In the genomic region with DNA sequence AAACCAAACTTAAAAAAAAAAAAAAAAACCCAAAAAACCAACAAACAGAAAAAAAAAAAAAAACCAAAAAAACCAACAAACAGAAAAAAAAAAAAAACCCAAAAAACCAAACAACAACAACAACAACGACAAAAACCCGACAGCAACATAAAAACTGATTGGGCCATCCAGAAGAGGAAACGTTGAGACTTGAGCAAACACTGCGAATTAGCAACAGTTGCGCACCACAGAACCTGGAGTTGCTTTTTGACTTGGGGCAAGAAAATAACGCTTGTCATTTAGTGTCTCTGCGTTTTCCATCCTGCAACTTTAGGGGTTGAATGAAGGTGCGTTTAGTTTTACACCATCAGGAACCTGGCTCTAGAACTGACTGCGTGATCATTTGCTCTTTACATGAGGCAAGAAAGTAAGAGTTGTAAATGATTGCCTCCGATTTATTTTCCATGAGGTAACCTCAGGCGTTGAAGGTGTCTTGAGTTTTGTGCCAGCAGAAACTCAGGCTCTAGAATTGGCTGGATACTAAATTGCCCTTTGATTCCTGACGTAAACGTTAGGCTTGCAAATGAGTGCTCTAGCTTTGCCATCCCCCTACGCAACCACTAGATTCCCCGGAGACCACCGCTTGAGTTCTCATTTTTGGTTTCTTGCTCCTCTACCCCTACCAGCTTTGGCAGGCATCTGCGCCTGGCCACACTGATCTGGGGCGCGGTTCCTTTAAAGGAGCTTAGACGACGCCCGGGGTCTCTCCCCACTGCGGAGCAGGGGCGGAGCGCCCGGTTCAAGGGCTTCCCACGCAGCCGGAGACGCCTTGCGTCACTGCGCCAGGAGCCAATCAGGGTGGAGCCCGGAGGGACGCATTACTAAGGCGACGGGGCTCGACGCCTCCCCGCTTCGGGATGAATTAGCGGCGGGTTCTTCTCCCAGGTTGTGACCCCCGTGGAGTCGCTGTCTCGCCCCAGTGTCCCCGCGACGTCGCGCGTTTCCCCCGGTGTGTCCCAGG, we compare ENCODE assay signal across 7 mouse cellular contexts. TPM values are rescaled to one million over a fixed set of nuclear protein-coding genes. Genes with fewer than 3 reads are reported as not detected.
DNase-seq lines count a peak whose midpoint lies in the region; ATAC-seq and TF ChIP-seq lines count a peak whose summit lies in the region.

TSS of gene Lclat1 (plus strand) at position 828 of the 1,000 bp plus-strand sequence.

- H3K4me2 ChIP-seq in embryonic facial prominence, embryonic 12.5 days (replicated peaks): peak within 1 kb of the TSS; percentile 93
- H3K4me2 ChIP-seq in limb, embryonic 12.5 days: peak within 1 kb of the TSS; percentile 89
- H3K4me2 ChIP-seq in midbrain, embryonic 15.5 days: peak within 1 kb of the TSS; percentile 79

- peak; percentile 96 for DNase-seq in adrenal gland, postnatal 25 days
- peak; percentile 97 to 98 for DNase-seq in heart, adult 18-20 months
- DNase-seq in kidney, adult 2 months: peak; percentile 97
- peak; percentile 90 to 96 for DNase-seq in spleen, adult 2 months (ENCODE audit: low read depth in 1 of 2, low spot score in 2 of 2)

- no peaks in the 10 kb centered on the region for H3K27me3 ChIP-seq in embryonic facial prominence, embryonic 12.5 days
- H3K27me3 ChIP-seq in kidney, adult 2 months (replicated peaks; ENCODE audit: control insufficient read depth, insufficient read depth, low read length): no peaks in the 10 kb centered on the region
- no peaks in the 10 kb centered on the region for H3K27me3 ChIP-seq in limb, embryonic 12.5 days
- H3K27me3 ChIP-seq in midbrain, embryonic 15.5 days (replicated peaks): no peaks in the 10 kb centered on the region
- H3K27me3 ChIP-seq in spleen, adult 2 months (ENCODE audit: control insufficient read depth, insufficient read depth, low read length): no peaks in the 10 kb centered on the region

- peaks cover 7% of the 10 kb centered on the region; the same call in 1 of the 2 replicates for H3K4me1 ChIP-seq in embryonic facial prominence, embryonic 12.5 days
- H3K4me1 ChIP-seq in kidney, adult 2 months (ENCODE audit: control insufficient read depth, insufficient read depth, low read length): peaks cover 6% of the 10 kb centered on the region; the same call in 1 of the 2 replicates
- peaks cover 12% of the 10 kb centered on the region; the same call in 1 of the 2 replicates for H3K4me1 ChIP-seq in limb, embryonic 12.5 days (replicated peaks)
- peaks cover 14% of the 10 kb centered on the region for H3K4me1 ChIP-seq in midbrain, embryonic 15.5 days
- no peaks in the 10 kb centered on the region for H3K4me1 ChIP-seq in spleen, adult 2 months (ENCODE audit: control insufficient read depth, insufficient read depth, insufficient read length)

- WGBS in embryonic facial prominence, embryonic 12.5 days: 5% methylated on average over 51 of the region's 51 CpGs
- WGBS in kidney, adult 2 months: 2% methylated on average over 51 of the region's 51 CpGs
- WGBS in limb, embryonic 12.5 days: 4% methylated on average over 51 of the region's 51 CpGs
- 6% methylated on average over 51 of the region's 51 CpGs for WGBS in midbrain, embryonic 15.5 days
- WGBS in spleen, adult 2 months: 3% methylated on average over 51 of the region's 51 CpGs

- no peak for TF ChIP-seq POLR2A in kidney, adult 2 months (IDR thresholded peaks at IDR 0.05; ENCODE audit: low read depth, low read length)
- TF ChIP-seq POLR2A in spleen, adult 2 months (IDR thresholded peaks at IDR 0.05; ENCODE audit: low read depth, low read length): peak; percentile 24

- TF ChIP-seq CTCF in kidney, adult 2 months (conservative IDR thresholded peaks at IDR 0.05; ENCODE audit: insufficient read depth, insufficient read length, low read depth, low read length): no peak
- no peak for TF ChIP-seq CTCF in spleen, adult 2 months (IDR thresholded peaks at IDR 0.05; ENCODE audit: extremely low read depth, insufficient read depth, insufficient read length, insufficient replicate concordance)

- no peaks in the 10 kb centered on the region for H3K9me3 ChIP-seq in embryonic facial prominence, embryonic 12.5 days
- H3K9me3 ChIP-seq in limb, embryonic 12.5 days: no peaks in the 10 kb centered on the region
- H3K9me3 ChIP-seq in midbrain, embryonic 15.5 days: no peaks in the 10 kb centered on the region

- peak within 1 kb of the TSS; percentile 51; the same call in 1 of the 2 replicates for H3K27ac ChIP-seq in embryonic facial prominence, embryonic 12.5 days
- peak within 1 kb of the TSS; percentile 97 for H3K27ac ChIP-seq in kidney, adult 2 months (ENCODE audit: insufficient read depth, low read depth, low read length)
- H3K27ac ChIP-seq in limb, embryonic 12.5 days: peak within 1 kb of the TSS; percentile 64
- peak within 1 kb of the TSS; percentile 72 for H3K27ac ChIP-seq in midbrain, embryonic 15.5 days
- peak within 1 kb of the TSS; percentile 86 for H3K27ac ChIP-seq in spleen, adult 2 months (ENCODE audit: insufficient read depth, low read length)

- peak within 1 kb of the TSS; percentile 89 for H3K4me3 ChIP-seq in embryonic facial prominence, embryonic 12.5 days
- peak within 1 kb of the TSS; percentile 96 for H3K4me3 ChIP-seq in kidney, adult 2 months (ENCODE audit: insufficient read depth, low read depth, low read length)
- peak within 1 kb of the TSS; percentile 85 for H3K4me3 ChIP-seq in limb, embryonic 12.5 days (replicated peaks)
- peak within 1 kb of the TSS; percentile 67 for H3K4me3 ChIP-seq in midbrain, embryonic 15.5 days
- peak within 1 kb of the TSS; percentile 83 for H3K4me3 ChIP-seq in spleen, adult 2 months (ENCODE audit: extremely low read depth, insufficient read depth, insufficient read length)

- ATAC-seq in embryonic facial prominence, embryonic 12.5 days (ENCODE audit: insufficient number of reproducible peaks, insufficient read depth, low FRiP score, low TSS enrichment): peak; percentile 99
- ATAC-seq in limb, embryonic 12.5 days (ENCODE audit: insufficient number of reproducible peaks, insufficient read depth, low FRiP score, low TSS enrichment, low read depth): peak; percentile 99
- ATAC-seq in midbrain, embryonic 15.5 days (replicated peaks): peak; percentile 100

- no peaks in the 10 kb centered on the region for H3K36me3 ChIP-seq in embryonic facial prominence, embryonic 12.5 days
- no peaks in the 10 kb centered on the region for H3K36me3 ChIP-seq in kidney, adult 2 months (ENCODE audit: control insufficient read depth, insufficient read depth, low read length)
- no peaks in the 10 kb centered on the region for H3K36me3 ChIP-seq in limb, embryonic 12.5 days
- H3K36me3 ChIP-seq in midbrain, embryonic 15.5 days (replicated peaks): no peaks in the 10 kb centered on the region
- H3K36me3 ChIP-seq in spleen, adult 2 months (ENCODE audit: control insufficient read depth, insufficient read depth, low read length): no peaks in the 10 kb centered on the region

- H3K9ac ChIP-seq in embryonic facial prominence, embryonic 12.5 days: peak within 1 kb of the TSS; percentile 82
- H3K9ac ChIP-seq in limb, embryonic 12.5 days (replicated peaks): peak within 1 kb of the TSS; percentile 88
- H3K9ac ChIP-seq in midbrain, embryonic 15.5 days: peak within 1 kb of the TSS; percentile 73

RNA-seq across cellular contexts. Expression of gene Lclat1, which starts in this region (rescaled TPM):
- total RNA-seq in adrenal gland, postnatal 25 days (2021): 41.4 and 43.9 TPM in 2 replicates
- polyA plus RNA-seq in embryonic facial prominence, embryonic 12.5 days (2016; fragmentation: Nextera tagmentation; extraction: Ambion mirVana): 8.1 and 10.8 TPM in 2 replicates
- total RNA-seq in heart, adult 18-20 months (2021): 10 to 100 TPM; 97.3 to 97.5 TPM
- polyA plus RNA-seq in kidney, adult 2 months (2012; rRNA removed): 17.3 and 18.8 TPM in 2 replicates
- polyA plus RNA-seq in limb, embryonic 12.5 days (2016; fragmentation: Nextera tagmentation; extraction: Ambion mirVana): 7.5 and 9.6 TPM in 2 replicates
- 11.1 and 11.5 TPM in 2 replicates for polyA plus RNA-seq in midbrain, embryonic 15.5 days (2015; fragmentation: Nextera tagmentation; extraction: Ambion mirVana)
- 3.0 and 6.8 TPM in 2 replicates for polyA plus RNA-seq in spleen, adult 2 months (2012; rRNA removed)

Comparison
In these comparisons a context has a peak if more than half of its experiments do, and no peak if none do; other contexts are left out.
1. Peak in every context shown above with its lines: DNase-seq, ATAC-seq, H3K4me3 ChIP-seq and H3K27ac ChIP-seq.